Mouse (Mus musculus) G1E (cell line): Measurements from ENCODE around the gene Cacng8. TPM values are rescaled to one million over a fixed set of nuclear protein-coding genes. Genes with fewer than 3 reads are reported as not detected.

Experiments used
- ATAC-seq: 2 replicates; pipeline ENCODE4 v1.8.0; 2016; ENCODE audit warnings: mild to moderate bottlenecking; ENCODE audit not compliant: insufficient number of reproducible peaks, poor library complexity, low FRiP score, severe bottlenecking; ENCODE audit errors: extremely low read depth
- DNase-seq: peaks from one replicate; pipeline ENCODE4 v3.0.0; 2012; ENCODE audit warnings: low spot score
- H3K27me3 ChIP-seq: 2 replicates; pipeline ENCODE4 v1.6.1; 2012; ENCODE audit warnings: mild to moderate bottlenecking, low read length, inconsistent platforms; ENCODE audit not compliant: insufficient read depth
- H3K36me3 ChIP-seq: replicated peaks from 2 replicates; pipeline ENCODE3; 2012; ENCODE audit warnings: mild to moderate bottlenecking, inconsistent platforms
- H3K4me1 ChIP-seq: 2 replicates; pipeline ENCODE4 v1.6.1; 2012; ENCODE audit warnings: low read depth, low read length, inconsistent platforms, mixed read lengths; ENCODE audit not compliant: insufficient read depth
- H3K4me3 ChIP-seq: 2 replicates; pipeline ENCODE4 v1.5.1; 2012; ENCODE audit warnings: low read depth, mild to moderate bottlenecking, inconsistent platforms, low read length, moderate library complexity, mixed read lengths
- H3K9me3 ChIP-seq: replicated peaks from 2 replicates; pipeline ENCODE4 v1.6.1; 2012; ENCODE audit warnings: inconsistent platforms
- CTCF ChIP-seq: IDR thresholded peaks from 2 replicates; pipeline ENCODE4 v1.5.1; 2012; ENCODE audit warnings: low read depth, low read length, inconsistent platforms, mixed read lengths
- GATA1 ChIP-seq: IDR thresholded peaks from 2 replicates; pipeline ENCODE4 v1.6.1; 2012; ENCODE audit warnings: borderline replicate concordance, low read length, inconsistent platforms, mixed read lengths
- GATA2 ChIP-seq: IDR thresholded peaks from 2 replicates; pipeline ENCODE4 v1.6.1; 2012; ENCODE audit warnings: low read depth, low read length, inconsistent platforms, borderline replicate concordance
- POLR2AphosphoS5 ChIP-seq: IDR thresholded peaks from 2 replicates; pipeline ENCODE4 v1.6.1; 2012; ENCODE audit warnings: low read depth, low read length, inconsistent platforms; ENCODE audit not compliant: insufficient replicate concordance
- TAL1 ChIP-seq: conservative IDR thresholded peaks from 2 replicates; pipeline ENCODE4 v1.6.1; 2012; ENCODE audit warnings: low read depth, low read length, inconsistent platforms, mixed read lengths
- polyA plus RNA-seq: library from polyadenylated mRNA; stranded (reverse); fragments of >175 nt; gene quantifications from 2 replicates; pipeline ENCODE4 v1.2.3, GENCODE M21; 2012
- total RNA-seq, 2 experiments: library from RNA; stranded (forward) in 1 of 2; stranded (reverse) in 1 of 2; fragments of 200-1000 nt in 1 of 2; fragments of >200 nt in 1 of 2; fragmentation: Nextera tagmentation in 1 of 2; gene quantifications; 2 replicates each; pipeline ENCODE4 v1.2.3; 2014 to 2017

Cacng8 gene
- total and polyA plus RNA-seq, 3 experiments, result not detected

- Histone ChIP-seq H3K9me3 (no peaks in the 10 kb centered on the region), H3K27me3 (no peaks in the 10 kb centered on the region), H3K36me3 (no peaks in the 10 kb centered on the region), H3K4me1 (no peaks in the 10 kb centered on the region), H3K4me3 (no peak overlapping the region)
- TF ChIP-seq TAL1 (no peak), GATA2 (no peak), CTCF (no peak)
- DNase-seq, result no peak
- ATAC-seq, result no peak
Observed at GRCm38 (mm10) chr7:3368311-3368710, 22.2 kb upstream of the Cacng8 start.

- TF ChIP-seq GATA1 (no peak), TAL1 (no peak), POLR2AphosphoS5 (no peak), GATA2 (no peak), CTCF (no peak)
- H3K9me3 ChIP-seq, result no peaks in the 10 kb centered on the region
- no peak for ATAC-seq
- no peaks in the 10 kb centered on the region for H3K27me3 ChIP-seq
- H3K4me1 ChIP-seq, result no peaks in the 10 kb centered on the region
- H3K36me3 ChIP-seq, result no peaks in the 10 kb centered on the region
- DNase-seq, result no peak
- H3K4me3 ChIP-seq, result no peak overlapping the region
Observed at GRCm38 (mm10) chr7:3369189-3369588, 21.3 kb upstream of the Cacng8 start.

- ATAC-seq, result no peak
- Histone ChIP-seq H3K4me1 (no peaks in the 10 kb centered on the region), H3K9me3 (no peaks in the 10 kb centered on the region), H3K4me3 (no peak overlapping the region), H3K36me3 (no peaks in the 10 kb centered on the region), H3K27me3 (no peaks in the 10 kb centered on the region)
- TF ChIP-seq GATA1 (no peak), TAL1 (no peak), GATA2 (no peak)
- DNase-seq, result no peak
Observed at GRCm38 (mm10) chr7:3370407-3370806, 20.1 kb upstream of the Cacng8 start.

GRCm38 (mm10) chr7:3372376-3372775, 18.1 kb upstream of the Cacng8 start:
- no peaks in the 10 kb centered on the region for H3K27me3 ChIP-seq
- H3K4me3 ChIP-seq, result no peak overlapping the region
- no peaks in the 10 kb centered on the region for H3K9me3 ChIP-seq
- no peaks in the 10 kb centered on the region for H3K4me1 ChIP-seq
- DNase-seq (no peak), ATAC-seq (no peak)
- H3K36me3 ChIP-seq, result no peaks in the 10 kb centered on the region
- no peak for TF ChIP-seq GATA1
- TF ChIP-seq POLR2AphosphoS5, result no peak
- TF ChIP-seq CTCF, result no peak
- no peak for TF ChIP-seq GATA2
- no peak for TF ChIP-seq TAL1

- H3K27me3 ChIP-seq, result no peaks in the 10 kb centered on the region
- DNase-seq (no peak), ATAC-seq (no peak)
- H3K36me3 ChIP-seq, result no peaks in the 10 kb centered on the region
- H3K4me1 ChIP-seq, result no peaks in the 10 kb centered on the region
- H3K4me3 ChIP-seq, result no peak overlapping the region
- TF ChIP-seq GATA2 (no peak), CTCF (no peak), POLR2AphosphoS5 (no peak), TAL1 (no peak), GATA1 (no peak)
- no peaks in the 10 kb centered on the region for H3K9me3 ChIP-seq
Observed at GRCm38 (mm10) chr7:3373754-3374153, 16.7 kb upstream of the Cacng8 start.

- Histone ChIP-seq H3K27me3 (no peaks in the 10 kb centered on the region), H3K4me3 (no peak overlapping the region), H3K36me3 (no peaks in the 10 kb centered on the region), H3K4me1 (no peaks in the 10 kb centered on the region), H3K9me3 (no peaks in the 10 kb centered on the region)
- ATAC-seq, result no peak
- TF ChIP-seq TAL1, result no peak
- TF ChIP-seq CTCF, result 0 out of 2 replicates have a peak, but pooled peaks have one; percentile 13
- no peak for DNase-seq
Observed at GRCm38 (mm10) chr7:3376831-3377230, 13.7 kb upstream of the Cacng8 start.

DNA sequence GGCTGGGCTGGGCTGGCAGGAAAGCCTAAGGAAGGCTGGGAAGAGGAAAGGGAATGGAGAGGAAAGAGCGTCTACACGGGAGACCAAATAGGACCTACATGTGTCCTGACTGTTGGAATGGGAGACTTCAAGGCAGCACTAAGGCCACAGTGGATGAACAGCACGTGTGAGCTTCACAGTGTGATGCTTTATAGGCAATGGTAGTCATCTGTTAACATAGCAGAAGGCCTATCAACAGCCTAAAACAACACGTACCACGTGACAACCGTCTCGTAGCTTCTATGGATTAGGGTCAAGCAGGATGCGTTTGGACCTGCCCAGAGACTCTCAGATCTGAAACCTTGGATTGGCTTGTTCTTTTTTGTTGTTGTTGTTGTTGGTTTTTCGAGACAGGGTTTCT, 8.4 kb upstream of the Cacng8 start:
- TF ChIP-seq CTCF (no peak), GATA1 (no peak), TAL1 (no peak), GATA2 (no peak), POLR2AphosphoS5 (no peak)
- DNase-seq, result no peak
- no peak overlapping the region for H3K4me3 ChIP-seq
- H3K36me3 ChIP-seq, result no peaks in the 10 kb centered on the region
- ATAC-seq, result no peak
- no peaks in the 10 kb centered on the region for H3K4me1 ChIP-seq
- no peaks in the 10 kb centered on the region for H3K27me3 ChIP-seq
- H3K9me3 ChIP-seq, result no peaks in the 10 kb centered on the region
